Mouse (Mus musculus) embryonic fibroblast, embryonic 13.5 days (primary cell): Measurements from ENCODE around the gene Frmd4b.

Experiments used
- CTCF ChIP-seq: IDR thresholded peaks from 2 replicates; pipeline ENCODE4 v1.5.1; 2011; ENCODE audit warnings: mild to moderate bottlenecking, control low read depth, low read length, moderate library complexity, borderline replicate concordance; ENCODE audit not compliant: insufficient read depth
- POLR2A ChIP-seq: IDR thresholded peaks from 2 replicates; pipeline ENCODE4 v1.6.1; 2011; ENCODE audit warnings: low read depth, mild to moderate bottlenecking, control low read depth, low read length, moderate library complexity

DNA sequence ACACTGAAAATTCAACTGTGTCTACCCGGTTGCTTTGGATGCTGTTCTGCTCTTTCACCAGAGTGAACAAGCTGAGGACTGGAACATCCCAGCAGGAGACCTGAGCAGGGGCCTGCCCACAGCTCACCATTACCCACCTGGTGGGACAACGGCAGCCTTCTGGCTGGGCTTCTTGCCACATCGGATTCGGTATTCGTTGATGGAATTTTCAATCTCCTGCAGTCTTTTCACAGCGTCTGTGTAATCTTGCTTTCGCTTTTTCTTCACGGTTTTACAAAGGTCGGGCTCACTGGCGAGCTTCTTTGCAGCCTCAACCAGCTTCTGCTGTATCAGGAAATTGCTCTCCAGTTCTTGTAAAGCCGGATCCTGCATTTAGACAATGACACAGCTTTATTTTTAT lies 312.3 kb downstream of the Frmd4b start:
- TF ChIP-seq CTCF (no peak), POLR2A (no peak)
